Mouse (Mus musculus): ENCODE results near the gene Wnt3a.
"Not testable (repeated sequence)": the region's sequence is repeated elsewhere in the genome, so short reads cannot be mapped to it uniquely, and the experiment has no call there.

GRCm38 (mm10) chr11:59211561-59211960, 79.0 kb downstream of the Wnt3a start:
- TF ChIP-seq ZNF384 (IDR thresholded peaks at IDR 0.05; ENCODE audit: low read depth, low read length); EP300 (IDR thresholded peaks at IDR 0.05; ENCODE audit: low read depth in 1 of 2, low read length in 2 of 2); POLR2A (IDR thresholded peaks at IDR 0.05; ENCODE audit: control insufficient read depth in 1 of 2, insufficient read depth in 1 of 2, low read depth in 1 of 2, low read length in 2 of 2, poor library complexity in 1 of 2); GATA1 (IDR thresholded peaks at IDR 0.05; ENCODE audit: low read depth, low read length); USF1 (IDR thresholded peaks at IDR 0.05; ENCODE audit: low read depth, low read length); BHLHE40 (IDR thresholded peaks at IDR 0.05; ENCODE audit: borderline replicate concordance, low read depth, low read length); HCFC1 (IDR thresholded peaks at IDR 0.05; ENCODE audit: low read depth, low read length); CTCF (IDR thresholded peaks at IDR 0.05 in 2 of 3, conservative IDR thresholded peaks at IDR 0.05 in 1 of 3; ENCODE audit: control insufficient read depth in 1 of 3, insufficient read depth in 1 of 3, low read depth in 2 of 3, low read length in 3 of 3, poor library complexity in 1 of 3, severe bottlenecking in 1 of 3); MAX (IDR thresholded peaks at IDR 0.05; ENCODE audit: low read length); GABPA (IDR thresholded peaks at IDR 0.05; ENCODE audit: low read depth, low read length); RAD21 (IDR thresholded peaks at IDR 0.05; ENCODE audit: low read depth, low read length); NELFE (IDR thresholded peaks at IDR 0.05; ENCODE audit: low read depth, low read length): not testable (repeated sequence)

Measured in MEL (cell line).